Mouse (Mus musculus) hindbrain, embryonic 15.5 days (tissue): ENCODE data around the gene Olfr370. TPM values are rescaled to one million over a fixed set of nuclear protein-coding genes. Genes with fewer than 3 reads are reported as not detected.

Experiments
- ATAC-seq: fragments of 200-750 bp; cut with Nextera tagmentation; 2 replicates; pipeline ENCODE4 v1.8.0; 2017; ENCODE audit warnings: low read depth, moderate number of reproducible peaks, moderate TSS enrichment; ENCODE audit not compliant: low FRiP score
- H3K27ac ChIP-seq: fragments of 300-500 bp; sonication (generic); replicated peaks from 2 replicates; pipeline ENCODE4 v1.5.1; 2015; ENCODE audit warnings: mild to moderate bottlenecking, inconsistent platforms
- H3K27me3 ChIP-seq: fragments of 300-500 bp; sonication (generic); 2 replicates; pipeline ENCODE4 v1.6.1; 2015; ENCODE audit warnings: control low read depth, inconsistent platforms
- H3K36me3 ChIP-seq: fragments of 300-500 bp; sonication (generic); 2 replicates; pipeline ENCODE4 v1.6.1; 2015; ENCODE audit warnings: control low read depth, inconsistent platforms
- H3K4me1 ChIP-seq: fragments of 300-500 bp; sonication (generic); replicated peaks from 2 replicates; pipeline ENCODE4 v1.6.1; 2015; ENCODE audit warnings: control low read depth, inconsistent platforms
- H3K4me2 ChIP-seq: fragments of 300-500 bp; sonication (generic); 2 replicates; pipeline ENCODE4 v1.6.1; 2015; ENCODE audit warnings: moderate library complexity, mild to moderate bottlenecking, inconsistent platforms
- H3K4me3 ChIP-seq: fragments of 300-500 bp; sonication (generic); 2 replicates; pipeline ENCODE4 v1.5.1; 2015; ENCODE audit warnings: mild to moderate bottlenecking, inconsistent platforms
- H3K9ac ChIP-seq: fragments of 300-500 bp; sonication (generic); 2 replicates; pipeline ENCODE4 v1.6.1; 2015; ENCODE audit warnings: inconsistent platforms
- H3K9me3 ChIP-seq: fragments of 300-500 bp; sonication (generic); 2 replicates; pipeline ENCODE4 v1.6.1; 2016; ENCODE audit warnings: control low read depth, inconsistent platforms
- WGBS: fragments of 180-500 bp; shearing (Covaris S2); methylation state at CpG from one replicate; pipeline ENCODE4 v1.1.7; 2015; 5-methylcytosine and 5-hydroxymethylcytosine counted together
- polyA plus RNA-seq: library from polyadenylated mRNA; unstranded; fragments of >200 nt; fragmentation: Nextera tagmentation; extraction: Ambion mirVana; gene quantifications from 2 replicates; pipeline ENCODE4 v1.2.1, GENCODE M21; 2015

The Olfr370 gene
- polyA plus RNA-seq, 1 experiment from 2014 or later, result 0.04 TPM

DNA sequence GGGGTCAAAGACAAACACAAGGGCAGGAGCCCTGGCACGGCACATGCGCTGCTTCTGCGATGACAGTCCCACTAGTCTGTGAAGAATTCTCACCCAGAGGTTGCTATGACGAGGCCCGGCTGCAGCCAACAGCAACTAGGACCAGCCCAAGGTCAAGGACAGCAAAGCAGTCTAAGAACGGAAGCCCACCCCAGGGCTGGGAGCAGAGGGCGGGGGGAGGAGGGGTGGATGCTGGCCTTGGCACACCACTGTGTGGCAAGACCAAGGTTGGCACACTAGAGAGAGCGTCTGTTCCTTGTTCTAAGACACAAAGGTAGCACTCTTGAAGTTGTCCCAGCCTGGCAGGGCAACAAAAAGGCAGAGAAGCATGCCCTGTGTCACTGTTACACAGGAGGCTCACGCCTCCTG lies 41.8 kb downstream of the Olfr370 start:
- no peak overlapping the region for H3K9ac ChIP-seq
- no peak overlapping the region for H3K27ac ChIP-seq
- ATAC-seq, result 0 out of 2 replicates have a peak, but pooled peaks have one; percentile 15
- no peaks in the 10 kb centered on the region for H3K27me3 ChIP-seq
- H3K4me1 ChIP-seq, result peaks cover 69% of the 10 kb centered on the region
- 50% methylated on average over 9 of the region's 9 CpGs for WGBS
- no peaks in the 10 kb centered on the region for H3K9me3 ChIP-seq
- peaks cover 9% of the 10 kb centered on the region for H3K36me3 ChIP-seq
- H3K4me3 ChIP-seq, result no peak overlapping the region
- H3K4me2 ChIP-seq, result no peak overlapping the region

- no peaks in the 10 kb centered on the region for H3K27me3 ChIP-seq
- peaks cover 77% of the 10 kb centered on the region for H3K4me1 ChIP-seq
These were observed 42.8 kb downstream of the Olfr370 start for GRCm38 (mm10) chr8:83578131-83579055.

GRCm38 (mm10) chr8:83579676-83580075 lies 44.1 kb downstream of the Olfr370 start:
- ATAC-seq, result no peak
- no peaks in the 10 kb centered on the region for H3K9me3 ChIP-seq
- no peak overlapping the region for H3K4me2 ChIP-seq
- WGBS, result 89% methylated on average over 8 of the region's 8 CpGs
- H3K9ac ChIP-seq, result 0 out of 2 replicates have a peak overlapping the region, but pooled peaks have one; percentile 22
- peaks cover 70% of the 10 kb centered on the region for H3K4me1 ChIP-seq
- no peaks in the 10 kb centered on the region for H3K27me3 ChIP-seq
- no peaks in the 10 kb centered on the region for H3K36me3 ChIP-seq
- no peak overlapping the region for H3K4me3 ChIP-seq
- H3K27ac ChIP-seq, result no peak overlapping the region

More at GRCm38 (mm10) chr8:83578131-83579055, 42.8 kb downstream of the Olfr370 start:
- ATAC-seq, result no peak
- H3K9ac ChIP-seq, result 0 out of 2 replicates have a peak overlapping the region, but pooled peaks have one; percentile 22
- no peaks in the 10 kb centered on the region for H3K36me3 ChIP-seq
- H3K4me2 ChIP-seq, result no peak overlapping the region
- H3K9me3 ChIP-seq, result no peaks in the 10 kb centered on the region
- H3K27ac ChIP-seq, result no peak overlapping the region
- WGBS, result 72% methylated on average over 17 of the region's 17 CpGs
- H3K4me3 ChIP-seq, result no peak overlapping the region

DNA sequence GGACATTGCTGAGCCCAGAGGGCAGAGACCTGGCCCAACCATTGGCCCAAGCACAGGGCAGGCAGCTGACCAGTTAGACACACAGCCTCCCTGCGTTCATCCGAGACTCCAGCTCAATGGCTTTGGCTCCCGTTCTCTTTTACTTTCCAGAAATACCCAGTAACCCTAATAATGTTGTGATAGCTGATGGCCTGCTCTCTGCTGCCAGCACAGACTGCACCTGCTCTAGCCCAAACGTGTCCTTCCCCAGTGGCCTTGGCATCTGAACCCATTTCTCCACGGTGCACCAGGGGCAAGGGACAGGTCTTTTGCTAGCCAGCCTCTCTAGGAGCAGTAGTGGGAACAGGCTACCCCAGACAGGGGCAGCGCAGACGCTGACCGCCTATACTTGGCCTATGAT lies 45.2 kb downstream of the Olfr370 start:
- H3K4me3 ChIP-seq, result no peak overlapping the region
- no peaks in the 10 kb centered on the region for H3K9me3 ChIP-seq
- WGBS, result 91% methylated on average over 8 of the region's 8 CpGs
- ATAC-seq, result no peak
- H3K9ac ChIP-seq, result no peak overlapping the region
- H3K36me3 ChIP-seq, result no peaks in the 10 kb centered on the region
- peaks cover 72% of the 10 kb centered on the region for H3K4me1 ChIP-seq
- no peaks in the 10 kb centered on the region for H3K27me3 ChIP-seq
- no peak overlapping the region for H3K4me2 ChIP-seq
- no peak overlapping the region for H3K27ac ChIP-seq

DNA sequence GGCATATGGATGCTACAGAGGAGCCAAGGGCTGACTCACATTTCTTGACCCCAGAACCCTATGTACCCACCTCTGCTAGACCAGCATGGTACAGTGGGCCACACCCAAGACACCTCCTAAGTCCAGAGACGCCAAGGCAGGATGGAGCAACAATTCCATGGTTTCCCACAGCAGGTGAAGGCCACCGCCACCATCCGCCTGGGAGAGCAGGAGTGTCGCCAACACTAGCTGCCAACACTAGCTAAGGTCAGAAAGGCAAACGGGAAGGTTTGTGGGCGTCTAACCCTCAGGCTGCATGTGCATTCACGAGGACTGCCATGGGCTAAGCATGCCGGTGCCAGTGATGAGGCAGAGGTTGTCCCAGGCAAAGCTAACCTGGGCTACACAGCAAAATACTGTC lies 46.6 kb downstream of the Olfr370 start:
- no peak overlapping the region for H3K4me3 ChIP-seq
- H3K9me3 ChIP-seq, result no peaks in the 10 kb centered on the region
- H3K4me2 ChIP-seq, result no peak overlapping the region
- WGBS, result 88% methylated on average over 8 of the region's 8 CpGs
- ATAC-seq, result no peak
- H3K27ac ChIP-seq, result no peak overlapping the region
- no peaks in the 10 kb centered on the region for H3K36me3 ChIP-seq
- peaks cover 63% of the 10 kb centered on the region for H3K4me1 ChIP-seq
- H3K9ac ChIP-seq, result no peak overlapping the region
- no peaks in the 10 kb centered on the region for H3K27me3 ChIP-seq

GRCm38 (mm10) chr8:83583236-83583635 lies 47.7 kb downstream of the Olfr370 start:
- Histone ChIP-seq H3K27ac (no peak overlapping the region), H3K27me3 (no peaks in the 10 kb centered on the region), H3K9ac (no peak overlapping the region), H3K9me3 (no peaks in the 10 kb centered on the region), H3K4me3 (no peak overlapping the region), H3K4me1 (peaks cover 65% of the 10 kb centered on the region), H3K4me2 (no peak overlapping the region), H3K36me3 (peaks cover 6% of the 10 kb centered on the region)
- ATAC-seq, result no peak
- 90% methylated on average over 15 of the region's 15 CpGs for WGBS

DNA sequence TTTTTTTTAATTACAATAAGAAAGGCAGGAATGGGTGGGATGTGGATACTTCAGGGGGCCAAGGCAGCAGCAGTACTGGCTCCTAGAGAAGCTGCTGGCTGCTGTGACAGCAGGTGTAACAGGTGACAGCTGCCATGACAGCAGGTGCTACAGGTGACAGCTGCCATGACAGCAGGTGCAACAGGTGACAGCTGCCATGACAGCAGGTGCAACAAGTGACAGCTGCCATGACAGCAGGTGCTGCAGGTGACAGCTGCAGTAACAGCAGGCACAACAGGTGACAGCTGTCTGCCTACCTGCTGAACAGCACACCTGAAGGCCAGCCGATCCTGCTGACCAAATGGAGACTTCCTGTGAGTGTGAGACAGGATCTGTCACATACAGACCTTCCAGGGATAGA lies 49.2 kb downstream of the Olfr370 start:
- ATAC-seq, result no peak
- Histone ChIP-seq H3K27ac (no peak overlapping the region), H3K9me3 (no peaks in the 10 kb centered on the region), H3K4me1 (peaks cover 66% of the 10 kb centered on the region), H3K36me3 (peaks cover 8% of the 10 kb centered on the region), H3K9ac (no peak overlapping the region), H3K4me3 (no peak overlapping the region), H3K4me2 (no peak overlapping the region), H3K27me3 (no peaks in the 10 kb centered on the region)
- 88% methylated on average over 1 of the region's 1 CpGs for WGBS

DNA sequence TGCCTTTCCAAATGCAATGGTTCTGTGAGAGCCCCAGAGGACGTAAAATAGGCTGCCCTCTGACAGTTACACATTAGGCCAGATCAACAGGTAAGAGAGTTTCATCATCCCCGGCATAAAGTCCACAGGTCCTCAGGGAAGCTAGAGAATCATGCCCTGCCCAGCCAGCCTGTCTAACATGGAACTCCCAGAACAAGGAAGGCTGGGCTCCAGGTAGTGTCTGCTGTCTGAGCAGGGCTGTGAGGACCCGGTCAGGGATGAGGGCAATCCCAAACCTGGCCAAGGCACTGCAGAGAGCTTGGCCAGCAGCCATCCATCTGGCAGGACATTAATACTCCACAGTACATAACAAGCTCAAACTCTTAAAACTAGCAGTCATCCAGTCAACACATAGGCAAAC lies 49.8 kb downstream of the Olfr370 start:
- Histone ChIP-seq H3K9me3 (no peaks in the 10 kb centered on the region), H3K4me3 (no peak overlapping the region), H3K4me1 (peaks cover 66% of the 10 kb centered on the region), H3K27me3 (no peaks in the 10 kb centered on the region), H3K4me2 (no peak overlapping the region), H3K27ac (no peak overlapping the region), H3K36me3 (peaks cover 8% of the 10 kb centered on the region), H3K9ac (no peak overlapping the region)
- ATAC-seq, result no peak
- 76% methylated on average over 3 of the region's 3 CpGs for WGBS

- Histone ChIP-seq H3K27ac (no peak overlapping the region), H3K4me1 (peaks cover 76% of the 10 kb centered on the region), H3K9me3 (no peaks in the 10 kb centered on the region), H3K36me3 (peaks cover 8% of the 10 kb centered on the region), H3K4me3 (no peak overlapping the region), H3K9ac (no peak overlapping the region), H3K4me2 (no peak overlapping the region; the same call in 1 of the 2 replicates), H3K27me3 (no peaks in the 10 kb centered on the region)
- ATAC-seq, result no peak
- 90% methylated on average over 6 of the region's 6 CpGs for WGBS
These were observed 52.1 kb downstream of the Olfr370 start for GRCm38 (mm10) chr8:83587644-83588043.

GRCm38 (mm10) chr8:83588886-83589285 lies 53.3 kb downstream of the Olfr370 start:
- H3K4me3 ChIP-seq, result no peak overlapping the region
- H3K27me3 ChIP-seq, result no peaks in the 10 kb centered on the region
- peaks cover 8% of the 10 kb centered on the region for H3K36me3 ChIP-seq
- no peak overlapping the region for H3K27ac ChIP-seq
- 95% methylated on average over 5 of the region's 5 CpGs for WGBS
- no peaks in the 10 kb centered on the region for H3K9me3 ChIP-seq
- H3K4me1 ChIP-seq, result peaks cover 76% of the 10 kb centered on the region
- H3K9ac ChIP-seq, result no peak overlapping the region
- H3K4me2 ChIP-seq, result peak overlapping the region; percentile 31; the same call in 1 of the 2 replicates
- ATAC-seq, result no peak

- 81% methylated on average over 7 of the region's 7 CpGs for WGBS
These were observed 55.0 kb downstream of the Olfr370 start for GRCm38 (mm10) chr8:83590488-83591023.

GRCm38 (mm10) chr8:83592682-83593081 lies 57.1 kb downstream of the Olfr370 start:
- peak overlapping the region; percentile 89 for H3K9ac ChIP-seq
- H3K4me3 ChIP-seq, result peak overlapping the region; percentile 71
- H3K36me3 ChIP-seq, result peaks cover 7% of the 10 kb centered on the region
- no peak for ATAC-seq
- no peak overlapping the region for H3K27ac ChIP-seq
- no peaks in the 10 kb centered on the region for H3K27me3 ChIP-seq
- H3K9me3 ChIP-seq, result no peaks in the 10 kb centered on the region
- peaks cover 60% of the 10 kb centered on the region for H3K4me1 ChIP-seq
- 56% methylated on average over 3 of the region's 3 CpGs for WGBS
- H3K4me2 ChIP-seq, result peak overlapping the region; percentile 66

More at GRCm38 (mm10) chr8:83590488-83591023, 55.0 kb downstream of the Olfr370 start:
- Histone ChIP-seq H3K27me3 (no peaks in the 10 kb centered on the region), H3K36me3 (peaks cover 8% of the 10 kb centered on the region), H3K9me3 (no peaks in the 10 kb centered on the region), H3K4me1 (peaks cover 70% of the 10 kb centered on the region), H3K4me2 (peak overlapping the region; percentile 66), H3K9ac (no peak overlapping the region), H3K4me3 (peak overlapping the region; percentile 7; the same call in 1 of the 2 replicates), H3K27ac (no peak overlapping the region)
- no peak for ATAC-seq
